Mouse (Mus musculus): Measurements from ENCODE around the gene Clmp.

- no peak for TF ChIP-seq CTCF (IDR thresholded peaks at IDR 0.05; ENCODE audit: low read depth, low read length)
- no peak for TF ChIP-seq POLR2A (IDR thresholded peaks at IDR 0.05; ENCODE audit: insufficient read depth, low read length)
- TF ChIP-seq EP300 (IDR thresholded peaks at IDR 0.05; ENCODE audit: insufficient read depth, low read depth, low read length): no peak
Observed at GRCm38 (mm10) chr9:40806440-40807288, 120.9 kb downstream of the Clmp start.

All from ES-Bruce4 (cell line).